Mouse (Mus musculus): ENCODE measurements around the gene Vmn1r54.

DNA sequence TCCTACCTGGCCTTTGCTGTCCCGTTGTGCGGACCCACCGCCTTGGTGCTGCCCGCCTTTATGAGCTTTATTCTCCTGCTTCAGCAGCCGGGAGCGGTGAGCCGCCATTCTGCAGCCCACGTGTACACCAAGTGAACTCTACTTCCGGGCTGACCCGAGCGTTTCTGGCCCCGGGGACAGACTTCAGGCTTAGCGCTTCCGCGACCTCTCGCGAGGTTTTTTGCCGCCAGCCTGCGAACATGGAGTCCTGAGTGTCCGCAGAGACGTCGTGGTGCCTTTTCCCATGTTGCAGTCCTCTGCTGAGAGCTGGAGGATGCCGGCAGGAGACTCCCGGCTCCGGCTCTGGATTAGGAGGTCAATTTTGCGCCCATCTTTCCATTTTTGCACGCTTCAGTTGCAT lies 13.4 kb upstream of the Vmn1r54 start:
- TF ChIP-seq ZNF384 (IDR thresholded peaks at IDR 0.05; ENCODE audit: low read depth, low read length): no peak
- no peak for TF ChIP-seq HCFC1 (IDR thresholded peaks at IDR 0.05; ENCODE audit: borderline replicate concordance, insufficient read depth, low read length)
- TF ChIP-seq MAFK (IDR thresholded peaks at IDR 0.05; ENCODE audit: insufficient read depth, low read depth, low read length): no peak
- no peak for TF ChIP-seq ZC3H11A (IDR thresholded peaks at IDR 0.05; ENCODE audit: borderline replicate concordance, low read depth, low read length)
